Mouse (Mus musculus): Measurements from ENCODE around the gene Tmem184c. TPM values are rescaled to one million over a fixed set of nuclear protein-coding genes. Genes with fewer than 3 reads are reported as not detected.

The Tmem184c gene
- total RNA-seq, 2 experiments from 2014 or later: 13.5 to 14.7 TPM

Other genes starting within 250 kb of the Tmem184c start
- gene Arhgap10, start 92.7 kb downstream of the Tmem184c start, total RNA-seq (2021): 10 to 100 TPM; 74.6 to 74.9 TPM
- 10 to 100 TPM; 12.7 to 14.6 TPM for gene Prmt9, start 61.3 kb downstream of the Tmem184c start, total RNA-seq (2021)
- gene Ednra, start 113.8 kb upstream of the Tmem184c start, total RNA-seq (2021): 10 to 100 TPM; 16.0 to 17.0 TPM

Measured in gastrocnemius, postnatal 4 days (tissue).